Mouse (Mus musculus): ENCODE measurements around the gene Ccdc120. TPM values are rescaled to one million over a fixed set of nuclear protein-coding genes. Genes with fewer than 3 reads are reported as not detected.

The Ccdc120 gene
- not detected for total RNA-seq (2023)

DNA sequence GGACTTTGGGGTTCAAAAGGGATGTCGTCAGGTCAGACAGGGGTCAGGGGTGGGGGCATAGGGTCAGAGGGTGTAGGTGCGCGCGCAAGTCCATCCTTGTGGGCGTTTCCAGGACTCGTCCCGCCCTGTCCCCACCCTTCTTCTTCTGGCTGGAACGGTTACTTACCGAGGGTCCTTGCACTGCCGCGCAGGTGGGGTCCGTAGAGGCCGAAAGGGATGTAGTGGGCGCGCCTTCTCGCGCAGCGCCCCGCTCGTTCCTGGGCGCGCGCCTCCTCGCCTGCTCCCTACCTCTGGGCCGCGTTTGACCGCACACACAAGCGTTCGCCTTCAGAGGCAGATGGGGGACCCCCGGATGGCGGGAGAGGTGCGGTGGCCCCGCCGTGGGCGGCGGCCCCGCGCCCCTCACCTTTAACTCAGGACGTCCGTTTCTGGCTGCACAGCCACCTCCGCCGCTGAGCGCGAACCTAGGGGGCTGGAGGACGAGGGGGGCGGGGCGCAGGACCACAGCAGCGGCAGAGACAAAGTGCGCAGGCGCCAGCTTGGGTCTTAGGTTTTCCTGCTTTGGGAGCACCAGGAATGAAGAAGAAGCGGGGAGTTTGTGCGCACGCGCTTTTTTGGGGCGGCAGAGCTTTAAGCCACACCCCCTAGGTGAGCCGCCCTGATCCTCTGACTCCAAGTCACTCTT, at the start of gene Ccdc120:
TSS of gene Ccdc120 (minus strand) at position 474 of the 685 bp plus-strand sequence.

GRCm38 (mm10) chrX:7789542-7790136, 38.9 kb upstream of the Ccdc120 start, which contains the start of gene Gripap1:
Gene Gripap1, plus strand, starts transcription at chrX:7789765.

GRCm38 (mm10) chrX:7762137-7762920, 11.6 kb upstream of the Ccdc120 start, which contains the start of gene Tfe3:
Gene Tfe3, plus strand, starts transcription at chrX:7762560.

DNA sequence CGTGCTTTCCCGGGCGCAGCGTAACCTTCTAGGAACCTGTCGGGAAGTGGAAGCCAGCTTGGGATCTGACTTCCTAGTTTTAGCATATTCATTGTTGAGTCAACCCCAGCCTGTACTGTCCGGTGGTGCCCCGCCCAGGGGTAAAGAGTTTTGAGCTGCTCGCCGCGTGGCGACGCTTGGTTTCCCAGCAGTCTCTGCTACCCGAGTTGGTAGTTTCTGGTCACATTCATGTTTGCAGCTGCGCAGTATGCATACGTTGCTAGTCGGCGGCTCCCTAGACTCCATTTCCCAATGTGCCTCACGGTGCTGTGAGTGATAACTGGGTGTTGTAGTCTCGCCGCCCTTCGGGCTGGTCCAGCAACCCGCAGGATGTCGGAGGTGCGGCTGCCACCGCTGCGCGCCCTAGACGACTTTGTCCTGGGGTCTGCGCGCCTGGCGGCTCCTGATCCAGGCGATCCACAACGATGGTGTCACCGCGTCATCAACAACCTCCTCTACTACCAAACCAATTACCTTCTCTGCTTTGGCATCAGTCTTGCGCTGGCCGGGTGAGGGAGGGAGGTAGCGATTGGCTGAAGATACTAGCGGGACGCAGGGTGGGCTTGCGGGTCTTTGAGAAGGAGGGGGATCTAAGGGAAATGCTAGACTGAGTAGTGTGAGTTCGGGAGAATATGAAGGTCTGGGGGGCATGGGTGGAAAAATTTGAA, 22.3 kb downstream of the Ccdc120 start, which contains the start of gene Praf2:
TSS of gene Praf2 (plus strand) at position 225 of the 707 bp plus-strand sequence.

GRCm38 (mm10) chrX:7721514-7722281, 29.0 kb downstream of the Ccdc120 start, which contains the start of gene Gm45208:
Gene Gm45208, plus strand, starts transcription at chrX:7722245.

DNA sequence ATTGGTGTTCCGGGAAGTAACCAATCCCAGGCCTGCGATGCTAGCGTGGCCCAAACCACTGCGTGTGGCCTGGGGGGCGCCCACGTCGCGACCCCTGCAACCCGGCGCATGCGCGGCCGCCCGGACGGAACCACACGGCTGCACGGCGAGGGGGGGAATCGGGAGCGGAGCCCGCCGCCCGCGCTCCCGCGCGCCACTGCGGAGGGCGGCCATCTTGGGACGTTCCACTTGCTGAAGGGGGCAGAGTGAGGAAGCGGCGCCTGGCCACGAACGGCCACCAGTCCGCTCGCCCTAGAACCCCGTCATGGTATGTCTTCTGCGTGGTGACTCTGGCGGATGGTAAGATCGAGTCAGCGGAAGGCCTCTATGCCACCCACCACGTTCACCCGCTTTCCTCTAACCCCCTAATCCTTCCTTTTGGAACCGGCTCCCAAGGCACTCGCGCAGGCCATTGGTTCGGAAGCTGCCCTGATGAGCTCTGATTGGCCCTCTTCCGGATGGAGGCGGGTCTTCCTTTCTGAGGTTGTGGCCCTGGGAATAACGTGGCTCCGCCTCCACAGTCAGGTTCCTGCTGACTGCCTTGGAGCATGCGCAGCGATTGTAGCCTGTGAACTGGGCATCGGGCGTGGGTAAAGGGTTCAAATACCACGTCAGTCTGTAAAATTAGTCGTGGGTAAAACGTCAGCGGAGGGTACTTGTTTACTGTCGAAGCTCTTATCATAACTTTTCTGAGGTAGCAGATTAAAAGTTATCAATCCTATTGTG, 36.4 kb downstream of the Ccdc120 start, which contains the start of gene Wdr45:
TSS of gene Wdr45 (plus strand) at position 199 of the 765 bp plus-strand sequence.

DNA sequence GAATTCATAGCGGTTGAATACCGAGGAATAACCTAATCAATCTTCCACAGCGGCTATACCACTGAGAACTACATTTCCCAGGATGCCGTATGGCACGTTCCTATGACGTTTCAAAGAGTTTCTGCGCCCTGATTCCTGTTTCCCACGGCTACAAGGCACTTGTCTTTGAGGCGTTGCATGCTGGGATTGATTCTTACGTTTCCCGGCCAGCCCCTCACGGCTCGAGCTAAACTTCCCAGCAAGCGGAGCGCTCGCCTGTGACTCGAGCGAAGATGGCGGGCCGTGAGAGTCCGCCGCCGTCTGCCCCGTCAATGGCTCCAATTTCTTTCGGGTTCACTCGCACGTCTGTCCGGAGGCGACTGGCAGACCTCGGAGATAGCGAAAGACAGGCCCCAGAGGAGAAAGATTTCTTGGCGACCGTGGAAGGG, 53.7 kb downstream of the Ccdc120 start, which contains the start of gene Gpkow:
TSS of gene Gpkow (plus strand) at position 178 of the 428 bp plus-strand sequence.

Other genes starting within 250 kb of the Ccdc120 start
- gene Foxp3, start 177.3 kb downstream of the Ccdc120 start, total RNA-seq (2023) = 8.7 TPM
- gene Ppp1r3f, start 176.6 kb downstream of the Ccdc120 start, total RNA-seq (2023) = 21.7 TPM
- gene Ccdc22, start 145.4 kb downstream of the Ccdc120 start, total RNA-seq (2023) = 33.1 TPM
- gene Cacna1f, start 143.8 kb downstream of the Ccdc120 start, total RNA-seq (2023) = not detected
- 0.79 TPM for gene Syp, start 112.4 kb downstream of the Ccdc120 start, total RNA-seq (2023)
- 29.9 TPM for gene Prickle3, start 93.6 kb downstream of the Ccdc120 start, total RNA-seq (2023)
- gene Plp2, start 79.5 kb downstream of the Ccdc120 start, total RNA-seq (2023) = 35.7 TPM
- gene Magix, start 69.7 kb downstream of the Ccdc120 start, total RNA-seq (2023) = not detected
- 47.4 TPM for gene Gpkow, start 53.8 kb downstream of the Ccdc120 start, total RNA-seq (2023)
- gene Wdr45, start 36.6 kb downstream of the Ccdc120 start, total RNA-seq (2023) = 131 TPM
- gene Gm45208, start 28.7 kb downstream of the Ccdc120 start, total RNA-seq (2023) = not detected
- 13.0 TPM for gene Praf2, start 22.5 kb downstream of the Ccdc120 start, total RNA-seq (2023)
- 23.5 TPM for gene Tfe3, start 11.7 kb upstream of the Ccdc120 start, total RNA-seq (2023)
- 151 TPM for gene Gripap1, start 38.9 kb upstream of the Ccdc120 start, total RNA-seq (2023)
- gene Kcnd1, start 71.4 kb upstream of the Ccdc120 start, total RNA-seq (2023) = 1.4 TPM
- 191 TPM for gene Otud5, start 90.5 kb upstream of the Ccdc120 start, total RNA-seq (2023)
- 44.6 TPM for gene Pim2, start 127.4 kb upstream of the Ccdc120 start, total RNA-seq (2023)
- gene Slc35a2, start 133.1 kb upstream of the Ccdc120 start, total RNA-seq (2023) = 19.1 TPM
- gene Pqbp1, start 148.4 kb upstream of the Ccdc120 start, total RNA-seq (2023) = 70.6 TPM
- gene Timm17b, start 148.5 kb upstream of the Ccdc120 start, total RNA-seq (2023) = 25.7 TPM
- not detected for gene Gm10491, start 156.9 kb upstream of the Ccdc120 start, total RNA-seq (2023)
- not detected for gene Gm10490, start 158.6 kb upstream of the Ccdc120 start, total RNA-seq (2023)
- gene Pcsk1n, start 168.9 kb upstream of the Ccdc120 start, total RNA-seq (2023) = not detected
- not detected for gene Eras, start 177.7 kb upstream of the Ccdc120 start, total RNA-seq (2023)
- 17.4 TPM for gene Hdac6, start 197.0 kb upstream of the Ccdc120 start, total RNA-seq (2023)
- 3.6 TPM for gene Gata1, start 227.2 kb upstream of the Ccdc120 start, total RNA-seq (2023)